Mouse (Mus musculus): ENCODE data around the gene Socs2. TPM values are rescaled to one million over a fixed set of nuclear protein-coding genes. Genes with fewer than 3 reads are reported as not detected.

Gene Socs2
- total RNA-seq (2018; cell fraction: chromatin; rRNA removed) = 1 to 10 TPM in 17 of 26 experiments, under 1 TPM in 7, not detected in 2; 0.26 to 6.4 (median 1.7) TPM
- total RNA-seq (2018; cell fraction: cytosol; rRNA removed) = 1 to 10 TPM in 8 of 26 experiments, under 1 TPM in 18; 0.34 to 2.7 (median 0.80) TPM
- 1 to 10 TPM in 25 of 26 experiments, under 1 TPM in 1; 0.89 to 7.0 (median 2.6) TPM for total RNA-seq (2018; cell fraction: nucleus; rRNA removed)
- polyA plus RNA-seq (2018) = 0.91 to 1.5 TPM (median 1.1 TPM) in 3 replicates

GRCm38 (mm10) chr10:95416685-95417495 lies at the start of gene Socs2:
Gene Socs2 (minus strand): TSS chr10:95417180.
- 1% methylated on average over 64 of the region's 66 CpGs for WGBS (ENCODE audit: missing documents)
- H3K36me3 ChIP-seq (ENCODE audit: inconsistent target) = no peaks in the 10 kb centered on the region
- no peaks in the 10 kb centered on the region for H3K79me2 ChIP-seq (ENCODE audit: inconsistent target)
- no peak within 1 kb of the TSS for H3K27ac ChIP-seq
- peak within 1 kb of the TSS; percentile 22; the same call in 1 of the 2 replicates for H3K4me3 ChIP-seq (ENCODE audit: inconsistent target)

DNA sequence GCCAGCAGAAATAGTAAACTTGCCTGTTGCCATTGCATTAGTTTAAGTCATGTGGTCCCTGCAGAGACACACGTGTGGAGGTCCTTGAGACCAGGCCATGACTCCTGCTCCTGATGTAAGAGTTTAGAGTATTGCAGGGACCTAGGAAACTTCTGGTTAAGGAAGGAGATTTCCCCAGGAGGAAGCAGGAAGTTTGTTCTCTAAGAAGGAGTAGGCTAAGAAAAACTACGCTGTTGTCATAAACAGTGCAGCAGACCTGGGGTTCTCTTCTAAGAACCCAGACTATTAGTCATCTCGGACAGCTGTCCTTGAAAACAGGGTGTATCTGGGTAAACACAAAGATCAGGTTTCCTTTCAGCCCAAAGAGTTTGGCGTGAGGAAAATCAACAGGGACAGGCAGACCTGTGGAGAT lies 48.5 kb upstream of the Socs2 start:
- 71% methylated on average over 4 of the region's 4 CpGs for WGBS (ENCODE audit: missing documents)
- no peaks in the 10 kb centered on the region for H3K79me2 ChIP-seq (ENCODE audit: inconsistent target)
- no peak overlapping the region for H3K4me3 ChIP-seq (ENCODE audit: inconsistent target)
- H3K36me3 ChIP-seq (ENCODE audit: inconsistent target) = no peaks in the 10 kb centered on the region
- H3K27ac ChIP-seq = no peak overlapping the region

DNA sequence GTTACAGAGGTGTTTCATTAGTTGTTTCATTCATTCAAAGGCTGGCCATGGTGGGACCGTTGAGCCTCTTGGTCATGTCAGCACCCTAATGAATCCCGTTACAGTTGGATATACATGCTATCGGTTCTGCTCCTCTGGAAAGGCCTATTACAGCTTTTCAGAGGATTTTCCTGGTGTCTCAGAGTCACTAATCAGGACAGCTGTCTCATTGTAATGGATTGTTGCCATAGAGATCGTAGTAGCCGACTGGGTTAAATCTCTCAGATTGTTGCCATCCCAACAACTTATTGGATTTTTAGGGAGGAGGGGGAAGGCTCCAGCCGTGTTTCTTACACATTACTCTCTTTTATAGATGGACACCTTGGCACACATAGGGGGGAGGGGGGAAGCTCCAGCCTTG lies 47.5 kb upstream of the Socs2 start:
- H3K27ac ChIP-seq = no peak overlapping the region
- H3K79me2 ChIP-seq (ENCODE audit: inconsistent target) = no peaks in the 10 kb centered on the region
- H3K4me3 ChIP-seq (ENCODE audit: inconsistent target) = no peak overlapping the region
- WGBS (ENCODE audit: missing documents) = 96% methylated on average over 6 of the region's 6 CpGs
- H3K36me3 ChIP-seq (ENCODE audit: inconsistent target) = no peaks in the 10 kb centered on the region

GRCm38 (mm10) chr10:95462231-95462630 lies 45.3 kb upstream of the Socs2 start:
- Histone ChIP-seq H3K36me3 (ENCODE audit: inconsistent target) (no peaks in the 10 kb centered on the region), H3K79me2 (ENCODE audit: inconsistent target) (no peaks in the 10 kb centered on the region), H3K27ac (no peak overlapping the region), H3K4me3 (ENCODE audit: inconsistent target) (no peak overlapping the region)
- WGBS (ENCODE audit: missing documents) = 100% methylated on average over 1 of the region's 1 CpGs

GRCm38 (mm10) chr10:95461053-95461553 lies 44.1 kb upstream of the Socs2 start:
- Histone ChIP-seq H3K4me3 (ENCODE audit: inconsistent target) (no peak overlapping the region), H3K79me2 (ENCODE audit: inconsistent target) (no peaks in the 10 kb centered on the region), H3K36me3 (ENCODE audit: inconsistent target) (no peaks in the 10 kb centered on the region), H3K27ac (no peak overlapping the region)
- 98% methylated on average over 4 of the region's 4 CpGs for WGBS (ENCODE audit: missing documents)

DNA sequence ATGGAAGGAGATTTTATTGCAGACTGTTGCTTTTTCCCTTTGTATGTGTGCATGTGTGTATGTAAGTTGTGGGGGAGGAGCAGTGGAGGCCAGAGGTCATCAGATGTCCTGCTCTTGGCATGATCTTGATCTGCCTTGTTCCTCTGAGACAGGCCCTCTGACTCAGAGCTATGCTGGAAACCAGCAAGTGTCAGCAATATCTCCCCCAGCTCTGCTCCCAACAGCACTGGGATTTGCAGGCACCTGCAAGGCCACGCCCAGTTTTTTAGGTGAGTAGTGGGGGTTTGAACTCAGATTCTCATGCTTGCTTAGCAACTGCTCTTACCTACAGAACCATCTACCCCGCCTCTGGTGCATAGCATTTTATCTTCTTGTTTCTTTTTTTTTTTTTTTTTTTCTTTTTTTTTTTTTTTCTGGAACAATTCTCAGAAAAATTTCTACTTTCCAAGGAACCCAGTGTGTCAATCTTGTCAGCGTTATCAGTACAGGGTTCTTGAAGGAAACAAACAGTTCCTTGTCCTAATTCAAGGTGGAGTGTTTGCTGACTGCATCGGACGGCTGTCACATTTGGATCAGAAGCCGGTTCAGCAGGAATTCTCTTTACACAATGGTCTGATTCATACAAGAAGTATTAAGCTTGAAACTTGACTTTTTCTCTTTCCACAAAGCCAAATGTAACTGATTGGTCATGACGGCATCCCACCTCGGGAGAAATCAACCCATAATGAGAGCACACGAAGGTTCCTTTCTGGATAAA lies 41.2 kb upstream of the Socs2 start:
- H3K27ac ChIP-seq = no peak overlapping the region
- no peak overlapping the region for H3K4me3 ChIP-seq (ENCODE audit: inconsistent target)
- H3K36me3 ChIP-seq (ENCODE audit: inconsistent target) = no peaks in the 10 kb centered on the region
- no peaks in the 10 kb centered on the region for H3K79me2 ChIP-seq (ENCODE audit: inconsistent target)
- 94% methylated on average over 9 of the region's 9 CpGs for WGBS (ENCODE audit: missing documents)

DNA sequence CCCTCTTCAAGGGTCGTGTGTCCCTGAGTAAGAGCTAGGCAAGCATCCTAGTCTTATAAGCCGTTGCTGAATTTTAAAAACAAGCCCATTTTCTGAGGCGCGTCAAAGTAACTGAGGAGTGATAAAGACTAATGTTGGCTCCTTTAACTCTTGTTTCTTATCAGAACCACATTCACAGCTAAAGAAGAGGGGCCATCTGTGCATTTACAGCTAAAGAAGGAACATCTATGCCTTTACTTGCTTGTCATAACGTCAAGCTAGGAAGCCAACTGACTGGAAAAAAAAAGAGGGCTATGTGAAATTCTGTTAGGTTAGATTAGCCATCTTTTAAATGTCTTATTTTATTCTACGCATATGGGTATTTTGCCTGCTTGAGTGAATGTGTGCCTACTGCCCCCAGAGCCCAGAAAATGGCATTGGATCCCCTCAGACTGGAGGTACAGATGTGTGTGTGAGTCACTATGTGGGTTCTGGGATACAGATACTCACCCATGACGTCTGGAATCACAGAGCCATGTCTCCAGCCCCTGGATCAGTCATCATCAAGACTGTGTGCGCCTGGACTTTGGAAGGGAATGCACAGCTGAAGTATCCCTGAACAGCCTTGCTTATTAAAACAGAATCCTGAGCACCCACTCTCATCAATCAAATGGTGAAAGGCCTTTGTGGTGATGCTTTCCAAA lies 40.5 kb upstream of the Socs2 start:
- whole genome bisulfite sequencing (ENCODE audit: missing documents) = 89% methylated on average over 8 of the region's 8 CpGs

DNA sequence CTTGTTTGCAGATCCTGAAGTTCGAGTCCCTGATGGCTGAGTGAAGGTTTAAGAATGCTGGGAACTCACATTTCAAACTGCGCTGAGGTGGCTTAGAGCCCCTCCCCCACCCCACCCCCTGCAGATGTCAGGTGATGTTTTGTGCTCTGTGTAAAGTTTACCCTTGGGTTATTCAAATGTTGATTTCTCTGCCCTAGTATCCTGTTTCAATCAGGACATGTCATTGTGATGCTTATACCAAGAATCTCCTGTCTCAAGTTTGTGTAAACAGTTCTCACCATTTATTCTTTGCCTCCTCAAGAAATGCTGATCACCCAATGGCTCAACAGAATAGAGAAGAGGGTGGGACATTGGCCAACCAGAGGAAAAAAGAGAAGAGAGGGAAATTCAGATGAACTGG lies 39.1 kb upstream of the Socs2 start:
- H3K79me2 ChIP-seq (ENCODE audit: inconsistent target) = no peaks in the 10 kb centered on the region
- H3K4me3 ChIP-seq (ENCODE audit: inconsistent target) = no peak overlapping the region
- 79% methylated on average over 2 of the region's 2 CpGs for WGBS (ENCODE audit: missing documents)
- H3K27ac ChIP-seq = no peak overlapping the region
- H3K36me3 ChIP-seq (ENCODE audit: inconsistent target) = no peaks in the 10 kb centered on the region

More for the DNA sequence above, 40.5 kb upstream of the Socs2 start:
- no peaks in the 10 kb centered on the region for H3K36me3 ChIP-seq (ENCODE audit: inconsistent target)
- no peaks in the 10 kb centered on the region for H3K79me2 ChIP-seq (ENCODE audit: inconsistent target)
- no peak overlapping the region for H3K27ac ChIP-seq
- no peak overlapping the region for H3K4me3 ChIP-seq (ENCODE audit: inconsistent target)

DNA sequence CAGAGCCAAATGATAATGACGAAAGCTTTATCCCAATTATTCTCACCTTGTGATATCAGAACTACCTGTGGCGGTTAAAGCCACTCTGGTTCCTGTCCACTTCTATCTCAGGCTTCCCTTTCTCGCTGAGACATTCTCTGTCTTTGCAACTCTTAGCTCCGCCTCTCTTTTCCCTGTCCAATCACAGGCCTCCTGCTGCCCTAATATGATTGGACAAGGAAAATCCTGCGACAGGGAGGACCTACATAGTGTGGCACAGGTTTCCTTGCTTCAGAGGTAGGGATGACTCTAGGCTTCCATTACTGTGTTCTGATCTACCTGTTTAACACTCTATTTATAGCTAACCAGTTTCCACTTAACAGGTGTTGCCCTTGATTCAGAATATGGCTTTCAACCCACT lies 36.3 kb upstream of the Socs2 start:
- 85% methylated on average over 5 of the region's 5 CpGs for WGBS (ENCODE audit: missing documents)
- no peaks in the 10 kb centered on the region for H3K36me3 ChIP-seq (ENCODE audit: inconsistent target)
- no peak overlapping the region for H3K27ac ChIP-seq
- no peaks in the 10 kb centered on the region for H3K79me2 ChIP-seq (ENCODE audit: inconsistent target)
- no peak overlapping the region for H3K4me3 ChIP-seq (ENCODE audit: inconsistent target)

DNA sequence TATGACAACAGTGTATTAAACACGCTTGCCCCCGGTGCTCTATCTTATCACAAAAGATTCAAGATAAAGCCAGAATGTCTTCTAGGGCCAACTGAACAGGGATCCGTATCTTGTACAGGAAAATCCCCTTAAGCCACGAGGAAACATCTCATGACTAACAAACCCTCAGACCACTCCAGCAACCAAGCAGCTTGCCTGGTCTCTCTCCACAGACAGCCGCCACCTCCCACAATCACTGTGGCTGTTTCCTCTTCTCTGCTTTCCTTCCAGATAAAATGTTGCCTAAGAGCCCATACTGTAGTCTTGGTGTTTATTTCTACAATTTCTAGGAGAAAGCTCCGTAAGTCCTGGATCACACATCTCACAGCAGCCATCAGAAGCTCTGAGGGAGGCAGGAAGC lies 32.1 kb upstream of the Socs2 start:
- Histone ChIP-seq H3K4me3 (ENCODE audit: inconsistent target) (no peak overlapping the region), H3K27ac (no peak overlapping the region), H3K79me2 (ENCODE audit: inconsistent target) (no peaks in the 10 kb centered on the region), H3K36me3 (ENCODE audit: inconsistent target) (no peaks in the 10 kb centered on the region)
- WGBS (ENCODE audit: missing documents) = 69% methylated on average over 6 of the region's 6 CpGs

GRCm38 (mm10) chr10:95447954-95448353 lies 31.0 kb upstream of the Socs2 start:
- H3K79me2 ChIP-seq (ENCODE audit: inconsistent target) = no peaks in the 10 kb centered on the region

DNA sequence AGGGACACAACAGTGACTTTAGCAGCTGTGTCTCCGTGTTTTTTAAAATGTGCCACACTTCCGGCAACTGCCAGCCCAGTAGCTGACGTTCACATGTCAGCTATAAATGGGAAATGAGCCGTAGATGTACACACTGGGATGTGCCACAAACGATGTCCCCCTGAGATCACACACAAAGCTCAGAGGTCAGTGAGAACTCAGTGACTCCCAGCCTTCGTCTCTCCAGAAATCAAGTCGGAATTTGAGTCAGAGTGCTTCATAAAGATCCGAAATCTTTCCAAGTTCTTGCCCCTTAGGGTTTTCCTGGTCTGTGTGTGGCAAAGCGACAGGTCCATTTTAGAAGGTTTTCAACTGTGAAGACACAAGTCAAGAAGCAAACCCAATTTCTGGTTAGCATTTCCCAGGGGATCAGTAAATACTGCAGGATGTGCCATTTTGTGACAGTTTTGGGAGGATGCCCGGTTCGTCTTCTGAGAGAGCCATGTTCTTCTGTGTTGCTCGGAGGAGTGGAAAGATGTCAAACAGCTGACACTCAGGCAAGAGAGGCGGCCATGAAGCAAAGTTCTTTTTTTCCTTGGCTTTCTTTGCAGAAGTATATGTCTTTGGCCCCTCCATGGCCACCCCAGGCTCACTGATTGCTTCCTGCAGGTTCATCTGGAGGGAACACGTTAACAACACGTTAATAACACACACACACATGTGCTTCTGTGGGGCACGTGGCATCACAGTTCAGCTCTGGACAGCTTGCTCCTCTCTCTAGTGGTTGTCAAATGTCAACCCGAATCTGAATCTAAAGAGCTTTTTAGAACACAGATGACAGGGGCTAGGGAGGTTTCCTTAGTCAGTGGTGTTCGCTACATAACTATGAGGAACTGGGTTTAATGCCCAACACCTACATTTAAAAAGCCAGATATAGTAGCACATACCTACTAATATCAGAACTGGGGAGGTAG lies 28.4 kb upstream of the Socs2 start:
- no peaks in the 10 kb centered on the region for H3K36me3 ChIP-seq (ENCODE audit: inconsistent target)
- H3K79me2 ChIP-seq (ENCODE audit: inconsistent target) = no peaks in the 10 kb centered on the region
- H3K4me3 ChIP-seq (ENCODE audit: inconsistent target) = no peak overlapping the region
- WGBS (ENCODE audit: missing documents) = 92% methylated on average over 18 of the region's 18 CpGs
- H3K27ac ChIP-seq = no peak overlapping the region

More at GRCm38 (mm10) chr10:95447954-95448353, 31.0 kb upstream of the Socs2 start:
- Histone ChIP-seq H3K27ac (no peak overlapping the region), H3K36me3 (ENCODE audit: inconsistent target) (no peaks in the 10 kb centered on the region), H3K4me3 (ENCODE audit: inconsistent target) (no peak overlapping the region)
- 82% methylated on average over 16 of the region's 16 CpGs for WGBS (ENCODE audit: missing documents)

GRCm38 (mm10) chr10:95442334-95442733 lies 25.4 kb upstream of the Socs2 start:
- Histone ChIP-seq H3K79me2 (ENCODE audit: inconsistent target) (no peaks in the 10 kb centered on the region), H3K4me3 (ENCODE audit: inconsistent target) (no peak overlapping the region), H3K27ac (0 out of 2 replicates have a peak overlapping the region, but pooled peaks have one; percentile 0), H3K36me3 (ENCODE audit: inconsistent target) (no peaks in the 10 kb centered on the region)
- WGBS (ENCODE audit: missing documents) = 34% methylated on average over 4 of the region's 4 CpGs

Data from macrophage (primary cell).